Mouse (Mus musculus): ENCODE measurements at regions not wholly inside any gene's neighbourhood (a gene's known extent, or its start where the extent isn't known, plus 50 kb on each side); places are given as distances from the start of the nearest gene placed in this dataset.
"Not testable (repeated sequence)": the region's sequence is repeated elsewhere in the genome, so short reads cannot be mapped to it uniquely, and the experiment has no call there.

- H3K36me3 ChIP-seq (ENCODE audit: control insufficient read depth, insufficient read depth, low read length, poor library complexity, severe bottlenecking); DNase-seq (ENCODE audit: low read depth, low spot score): not testable (repeated sequence)
Observed at GRCm38 (mm10) chr12:92886394-92887075, 1037.6 kb upstream of the Sel1l start.

GRCm38 (mm10) chr12:92884014-92884413 lies 1035.1 kb upstream of the Sel1l start:
- peak; percentile 12 for DNase-seq (ENCODE audit: low read depth, low spot score)
- H3K27me3 ChIP-seq (ENCODE audit: control insufficient read depth, insufficient read depth, low read length, poor library complexity, severe bottlenecking); H3K36me3 ChIP-seq (ENCODE audit: control insufficient read depth, insufficient read depth, low read length, poor library complexity, severe bottlenecking): not testable (repeated sequence)

More at GRCm38 (mm10) chr12:92886394-92887075, 1037.6 kb upstream of the Sel1l start:
- H3K27me3 ChIP-seq (ENCODE audit: control insufficient read depth, insufficient read depth, low read length, poor library complexity, severe bottlenecking), result not testable (repeated sequence)

DNA sequence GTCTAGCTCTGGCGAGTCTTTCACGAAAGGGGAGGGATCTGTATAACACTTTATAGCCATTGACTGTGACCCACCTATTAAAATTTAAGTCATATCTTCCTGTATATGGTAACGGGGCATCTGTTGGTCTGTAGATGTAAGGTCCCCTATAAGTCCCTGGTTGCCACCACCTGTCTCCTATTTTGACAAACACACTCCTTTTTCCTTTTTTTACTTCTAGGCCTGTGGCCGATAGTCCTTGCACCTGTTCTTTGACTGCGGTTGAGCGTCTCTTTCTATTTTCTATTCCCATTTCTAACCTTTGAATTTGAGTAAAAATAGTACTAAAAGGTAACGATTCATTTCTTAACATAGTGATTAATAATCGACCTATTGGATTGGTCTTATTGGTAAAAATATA lies 1034.1 kb upstream of the Sel1l start:
- not testable (repeated sequence) for H3K27me3 ChIP-seq (ENCODE audit: control insufficient read depth, insufficient read depth, low read length, poor library complexity, severe bottlenecking); DNase-seq (ENCODE audit: low read depth, low spot score)

GRCm38 (mm10) chr12:92882540-92882939 lies 1033.6 kb upstream of the Sel1l start:
- H3K27me3 ChIP-seq (ENCODE audit: control insufficient read depth, insufficient read depth, low read length, poor library complexity, severe bottlenecking); H3K36me3 ChIP-seq (ENCODE audit: control insufficient read depth, insufficient read depth, low read length, poor library complexity, severe bottlenecking); DNase-seq (ENCODE audit: low read depth, low spot score): not testable (repeated sequence)

More for the DNA sequence above, 1034.1 kb upstream of the Sel1l start:
- not testable (repeated sequence) for H3K36me3 ChIP-seq (ENCODE audit: control insufficient read depth, insufficient read depth, low read length, poor library complexity, severe bottlenecking)

- Histone ChIP-seq H3K36me3 (ENCODE audit: control insufficient read depth, insufficient read depth, low read length, poor library complexity, severe bottlenecking) (no peaks in the 10 kb centered on the region), H3K27me3 (ENCODE audit: control insufficient read depth, insufficient read depth, low read length, poor library complexity, severe bottlenecking) (no peaks in the 10 kb centered on the region)
- no peak for DNase-seq (ENCODE audit: low read depth, low spot score)
Observed at GRCm38 (mm10) chr12:92873602-92874001, 1024.6 kb upstream of the Sel1l start.

GRCm38 (mm10) chr12:92869336-92869735 lies 1020.4 kb upstream of the Sel1l start:
- Histone ChIP-seq H3K27me3 (ENCODE audit: control insufficient read depth, insufficient read depth, low read length, poor library complexity, severe bottlenecking) (no peaks in the 10 kb centered on the region), H3K36me3 (ENCODE audit: control insufficient read depth, insufficient read depth, low read length, poor library complexity, severe bottlenecking) (no peaks in the 10 kb centered on the region)
- no peak for DNase-seq (ENCODE audit: low read depth, low spot score)

DNA sequence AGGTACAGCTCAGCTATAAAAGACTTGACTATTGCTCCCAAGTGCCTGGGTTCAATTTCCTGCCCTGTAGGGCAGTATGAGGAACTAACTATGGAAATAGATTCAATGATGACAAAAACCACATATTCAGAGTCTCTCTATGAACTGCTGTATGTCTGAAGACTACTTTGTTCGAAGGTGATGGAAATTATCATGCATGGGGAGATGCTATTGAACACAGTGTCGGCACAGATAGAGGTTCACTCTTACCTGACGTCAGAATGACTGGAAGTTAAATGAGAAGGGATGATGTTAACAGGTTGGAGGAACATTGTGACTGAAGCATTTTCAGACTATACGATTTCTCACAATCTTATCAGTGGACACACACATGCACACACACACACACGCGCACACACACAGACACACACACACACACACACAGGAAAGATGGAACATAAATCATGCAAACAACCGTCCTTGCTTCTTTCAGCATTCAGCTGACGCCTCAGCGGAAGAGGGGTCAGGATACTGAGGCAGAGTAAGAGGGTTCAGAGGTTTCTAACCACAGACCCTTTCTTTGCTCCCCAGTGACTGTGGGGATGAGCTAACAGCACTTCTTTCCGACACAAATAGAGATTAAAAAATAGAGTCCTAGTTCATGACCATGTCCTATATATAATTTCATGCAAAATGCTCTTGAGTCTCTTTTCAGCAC lies 974.3 kb upstream of the Sel1l start:
- DNase-seq (ENCODE audit: low read depth, low spot score), result peak; percentile 38
- no peaks in the 10 kb centered on the region for H3K36me3 ChIP-seq (ENCODE audit: control insufficient read depth, insufficient read depth, low read length, poor library complexity, severe bottlenecking)
- H3K27me3 ChIP-seq (ENCODE audit: control insufficient read depth, insufficient read depth, low read length, poor library complexity, severe bottlenecking), result no peaks in the 10 kb centered on the region; the same call in 1 of the 2 replicates

GRCm38 (mm10) chr12:92818610-92819009 lies 969.7 kb upstream of the Sel1l start:
- H3K36me3 ChIP-seq (ENCODE audit: control insufficient read depth, insufficient read depth, low read length, poor library complexity, severe bottlenecking), result no peaks in the 10 kb centered on the region
- no peaks in the 10 kb centered on the region; the same call in 1 of the 2 replicates for H3K27me3 ChIP-seq (ENCODE audit: control insufficient read depth, insufficient read depth, low read length, poor library complexity, severe bottlenecking)
- peak; percentile 17 for DNase-seq (ENCODE audit: low read depth, low spot score)

GRCm38 (mm10) chr12:92801121-92801520 lies 952.2 kb upstream of the Sel1l start:
- H3K36me3 ChIP-seq (ENCODE audit: control insufficient read depth, insufficient read depth, low read length, poor library complexity, severe bottlenecking), result no peaks in the 10 kb centered on the region
- H3K27me3 ChIP-seq (ENCODE audit: control insufficient read depth, insufficient read depth, low read length, poor library complexity, severe bottlenecking), result no peaks in the 10 kb centered on the region
- DNase-seq (ENCODE audit: low read depth, low spot score), result no peak

GRCm38 (mm10) chr12:92783362-92783761 lies 934.4 kb upstream of the Sel1l start:
- DNase-seq (ENCODE audit: low read depth, low spot score), result no peak
- no peaks in the 10 kb centered on the region for H3K36me3 ChIP-seq (ENCODE audit: control insufficient read depth, insufficient read depth, low read length, poor library complexity, severe bottlenecking)
- no peaks in the 10 kb centered on the region for H3K27me3 ChIP-seq (ENCODE audit: control insufficient read depth, insufficient read depth, low read length, poor library complexity, severe bottlenecking)

DNA sequence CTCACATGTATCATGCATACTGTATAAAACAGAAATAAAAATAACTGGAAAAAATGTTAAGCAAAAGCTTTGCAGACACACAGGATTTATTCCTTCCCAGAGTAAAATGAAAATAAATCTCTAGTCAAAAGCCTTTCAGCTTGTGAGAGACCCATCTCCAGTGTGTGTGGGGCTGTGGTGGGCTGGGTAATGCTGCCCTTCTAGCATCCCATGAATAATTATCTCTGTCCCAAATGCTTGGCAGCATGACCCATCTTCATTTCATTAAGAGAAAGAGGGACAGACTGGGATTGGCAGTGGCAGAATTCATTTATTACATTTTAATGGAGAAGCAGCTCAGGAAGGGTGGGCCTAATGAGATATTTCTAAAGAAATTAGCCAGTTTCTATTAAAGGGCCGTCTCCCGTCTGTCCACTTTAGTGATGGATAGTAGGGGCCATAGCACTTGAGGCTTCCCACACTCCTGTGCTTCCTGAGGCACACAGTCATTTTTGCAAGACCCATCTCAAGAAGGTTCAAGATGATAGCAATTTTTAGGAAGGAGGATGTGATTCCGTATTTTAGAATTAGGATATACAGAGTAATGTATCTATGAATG lies 930.8 kb upstream of the Sel1l start:
- no peaks in the 10 kb centered on the region for H3K36me3 ChIP-seq (ENCODE audit: control insufficient read depth, insufficient read depth, low read length, poor library complexity, severe bottlenecking)
- H3K27me3 ChIP-seq (ENCODE audit: control insufficient read depth, insufficient read depth, low read length, poor library complexity, severe bottlenecking), result no peaks in the 10 kb centered on the region
- no peak for DNase-seq (ENCODE audit: low read depth, low spot score)

DNA sequence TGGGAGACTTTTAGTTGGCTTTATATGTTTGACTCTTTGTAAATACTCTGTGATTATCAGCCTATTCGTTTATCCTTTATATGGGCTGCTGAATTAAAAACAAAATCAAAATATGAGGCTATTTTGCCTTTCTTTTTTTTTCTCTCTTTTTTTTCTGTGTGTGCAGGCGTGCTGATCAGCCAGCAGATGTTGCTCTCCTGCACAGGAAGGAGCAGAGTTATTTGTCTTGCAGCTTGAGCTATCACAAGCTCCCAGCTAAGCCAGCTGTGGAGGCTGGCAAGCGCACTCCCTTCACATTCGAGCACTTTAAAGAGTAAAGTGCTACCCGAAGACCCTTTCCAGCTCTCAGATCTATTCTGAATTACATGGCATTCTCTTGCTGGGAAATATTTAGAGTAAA lies 926.7 kb upstream of the Sel1l start:
- no peaks in the 10 kb centered on the region for H3K36me3 ChIP-seq (ENCODE audit: control insufficient read depth, insufficient read depth, low read length, poor library complexity, severe bottlenecking)
- H3K27me3 ChIP-seq (ENCODE audit: control insufficient read depth, insufficient read depth, low read length, poor library complexity, severe bottlenecking), result no peaks in the 10 kb centered on the region
- DNase-seq (ENCODE audit: low read depth, low spot score), result peak; percentile 6

DNA sequence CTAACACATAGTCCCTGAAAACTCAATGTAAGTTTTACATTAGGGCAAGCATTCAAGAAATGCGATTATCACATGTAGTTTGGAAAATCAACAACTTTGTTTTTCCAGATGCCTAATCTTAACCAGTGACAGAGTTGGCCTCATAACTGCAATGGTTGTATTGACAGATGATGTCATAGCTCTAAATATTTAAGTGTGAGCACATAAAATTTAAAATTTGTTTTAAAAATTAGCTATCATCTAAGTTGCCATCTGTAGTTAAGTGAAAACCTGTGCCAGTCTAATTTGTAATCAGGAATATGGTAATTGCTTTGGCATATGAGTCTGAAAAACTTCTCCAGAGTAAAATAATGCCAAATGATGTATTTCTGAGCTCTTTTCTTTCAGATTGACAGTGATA lies 899.6 kb upstream of the Sel1l start:
- H3K27me3 ChIP-seq (ENCODE audit: control insufficient read depth, insufficient read depth, low read length, poor library complexity, severe bottlenecking), result no peaks in the 10 kb centered on the region
- no peaks in the 10 kb centered on the region for H3K36me3 ChIP-seq (ENCODE audit: control insufficient read depth, insufficient read depth, low read length, poor library complexity, severe bottlenecking)
- DNase-seq (ENCODE audit: low read depth, low spot score), result no peak

GRCm38 (mm10) chr12:92740818-92741217 lies 891.9 kb upstream of the Sel1l start:
- DNase-seq (ENCODE audit: low read depth, low spot score), result peak; percentile 59
- Histone ChIP-seq H3K27me3 (ENCODE audit: control insufficient read depth, insufficient read depth, low read length, poor library complexity, severe bottlenecking) (no peaks in the 10 kb centered on the region), H3K36me3 (ENCODE audit: control insufficient read depth, insufficient read depth, low read length, poor library complexity, severe bottlenecking) (no peaks in the 10 kb centered on the region)

- Histone ChIP-seq H3K27me3 (ENCODE audit: control insufficient read depth, insufficient read depth, low read length, poor library complexity, severe bottlenecking) (no peaks in the 10 kb centered on the region), H3K36me3 (ENCODE audit: control insufficient read depth, insufficient read depth, low read length, poor library complexity, severe bottlenecking) (no peaks in the 10 kb centered on the region)
- DNase-seq (ENCODE audit: low read depth, low spot score), result no peak
Observed at GRCm38 (mm10) chr12:92739196-92739595, 890.2 kb upstream of the Sel1l start.
